Mouse (Mus musculus): ENCODE results near the gene Gadl1. TPM values are rescaled to one million over a fixed set of nuclear protein-coding genes. Genes with fewer than 3 reads are reported as not detected.

The Gadl1 gene
- total and polyA plus RNA-seq, 3 experiments = 0.27 TPM; not detected in 2

- ATAC-seq (ENCODE audit: extremely low read depth, insufficient number of reproducible peaks, low FRiP score, poor library complexity, severe bottlenecking) (no peak), DNase-seq (ENCODE audit: low spot score) (no peak)
- TF ChIP-seq POLR2AphosphoS5 (IDR thresholded peaks at IDR 0.05; ENCODE audit: insufficient replicate concordance, low read depth, low read length) (no peak), GATA2 (IDR thresholded peaks at IDR 0.05; ENCODE audit: borderline replicate concordance, low read depth, low read length) (no peak), CTCF (IDR thresholded peaks at IDR 0.05; ENCODE audit: low read depth, low read length) (no peak), GATA1 (IDR thresholded peaks at IDR 0.05; ENCODE audit: borderline replicate concordance, low read length) (no peak), TAL1 (conservative IDR thresholded peaks at IDR 0.05; ENCODE audit: low read depth, low read length) (no peak)
- Histone ChIP-seq H3K36me3 (replicated peaks) (no peaks in the 10 kb centered on the region), H3K4me3 (ENCODE audit: low read depth, low read length) (no peak overlapping the region), H3K27me3 (ENCODE audit: insufficient read depth, low read length) (no peaks in the 10 kb centered on the region), H3K4me1 (ENCODE audit: insufficient read depth, low read depth, low read length) (no peaks in the 10 kb centered on the region), H3K9me3 (replicated peaks) (peaks cover 78% of the 10 kb centered on the region)
These were observed 14.8 kb downstream of the Gadl1 start for GRCm38 (mm10) chr9:115924094-115924493.

- ATAC-seq (ENCODE audit: extremely low read depth, insufficient number of reproducible peaks, low FRiP score, poor library complexity, severe bottlenecking) = no peak
- TF ChIP-seq GATA1 (IDR thresholded peaks at IDR 0.05; ENCODE audit: borderline replicate concordance, low read length) = no peak
- no peak for TF ChIP-seq TAL1 (conservative IDR thresholded peaks at IDR 0.05; ENCODE audit: low read depth, low read length)
- no peak for TF ChIP-seq POLR2AphosphoS5 (IDR thresholded peaks at IDR 0.05; ENCODE audit: insufficient replicate concordance, low read depth, low read length)
- TF ChIP-seq GATA2 (IDR thresholded peaks at IDR 0.05; ENCODE audit: borderline replicate concordance, low read depth, low read length) = no peak
- no peak for TF ChIP-seq CTCF (IDR thresholded peaks at IDR 0.05; ENCODE audit: low read depth, low read length)
- H3K27me3 ChIP-seq (ENCODE audit: insufficient read depth, low read length) = no peaks in the 10 kb centered on the region
- DNase-seq (ENCODE audit: low spot score) = no peak
- no peaks in the 10 kb centered on the region for H3K4me1 ChIP-seq (ENCODE audit: insufficient read depth, low read depth, low read length)
- no peaks in the 10 kb centered on the region for H3K36me3 ChIP-seq (replicated peaks)
- no peak overlapping the region for H3K4me3 ChIP-seq (ENCODE audit: low read depth, low read length)
- H3K9me3 ChIP-seq (replicated peaks) = peaks cover 68% of the 10 kb centered on the region
These were observed 22.5 kb downstream of the Gadl1 start for GRCm38 (mm10) chr9:115931803-115932202.

- ATAC-seq (ENCODE audit: extremely low read depth, insufficient number of reproducible peaks, low FRiP score, poor library complexity, severe bottlenecking) = no peak
- no peaks in the 10 kb centered on the region for H3K36me3 ChIP-seq (replicated peaks)
- H3K4me1 ChIP-seq (ENCODE audit: insufficient read depth, low read depth, low read length) = no peaks in the 10 kb centered on the region
- peaks cover 66% of the 10 kb centered on the region for H3K9me3 ChIP-seq (replicated peaks)
- no peak overlapping the region for H3K4me3 ChIP-seq (ENCODE audit: low read depth, low read length)
- TF ChIP-seq GATA1 (IDR thresholded peaks at IDR 0.05; ENCODE audit: borderline replicate concordance, low read length) = no peak
- no peak for TF ChIP-seq TAL1 (conservative IDR thresholded peaks at IDR 0.05; ENCODE audit: low read depth, low read length)
- TF ChIP-seq GATA2 (IDR thresholded peaks at IDR 0.05; ENCODE audit: borderline replicate concordance, low read depth, low read length) = no peak
- no peak for TF ChIP-seq CTCF (IDR thresholded peaks at IDR 0.05; ENCODE audit: low read depth, low read length)
- no peak for TF ChIP-seq POLR2AphosphoS5 (IDR thresholded peaks at IDR 0.05; ENCODE audit: insufficient replicate concordance, low read depth, low read length)
- no peak for DNase-seq (ENCODE audit: low spot score)
- H3K27me3 ChIP-seq (ENCODE audit: insufficient read depth, low read length) = no peaks in the 10 kb centered on the region
These were observed 23.5 kb downstream of the Gadl1 start for GRCm38 (mm10) chr9:115932741-115933140.

GRCm38 (mm10) chr9:115933243-115933964 lies 24.1 kb downstream of the Gadl1 start:
- TF ChIP-seq POLR2AphosphoS5 (IDR thresholded peaks at IDR 0.05; ENCODE audit: insufficient replicate concordance, low read depth, low read length) = no peak
- no peak for TF ChIP-seq GATA1 (IDR thresholded peaks at IDR 0.05; ENCODE audit: borderline replicate concordance, low read length)
- TF ChIP-seq CTCF (IDR thresholded peaks at IDR 0.05; ENCODE audit: low read depth, low read length) = no peak
- TF ChIP-seq TAL1 (conservative IDR thresholded peaks at IDR 0.05; ENCODE audit: low read depth, low read length) = no peak
- TF ChIP-seq GATA2 (IDR thresholded peaks at IDR 0.05; ENCODE audit: borderline replicate concordance, low read depth, low read length) = no peak
- H3K9me3 ChIP-seq (replicated peaks) = peaks cover 66% of the 10 kb centered on the region
- H3K27me3 ChIP-seq (ENCODE audit: insufficient read depth, low read length) = no peaks in the 10 kb centered on the region
- no peaks in the 10 kb centered on the region for H3K4me1 ChIP-seq (ENCODE audit: insufficient read depth, low read depth, low read length)
- H3K4me3 ChIP-seq (ENCODE audit: low read depth, low read length) = no peak overlapping the region
- no peaks in the 10 kb centered on the region for H3K36me3 ChIP-seq (replicated peaks)
- DNase-seq (ENCODE audit: low spot score) (no peak), ATAC-seq (ENCODE audit: extremely low read depth, insufficient number of reproducible peaks, low FRiP score, poor library complexity, severe bottlenecking) (no peak)

- ATAC-seq (ENCODE audit: extremely low read depth, insufficient number of reproducible peaks, low FRiP score, poor library complexity, severe bottlenecking) (no peak), DNase-seq (ENCODE audit: low spot score) (no peak)
These were observed 25.0 kb downstream of the Gadl1 start for GRCm38 (mm10) chr9:115934288-115934687.

GRCm38 (mm10) chr9:115936350-115936749 lies 27.1 kb downstream of the Gadl1 start:
- DNase-seq (ENCODE audit: low spot score) = no peak
- ATAC-seq (ENCODE audit: extremely low read depth, insufficient number of reproducible peaks, low FRiP score, poor library complexity, severe bottlenecking) = no peak

More at GRCm38 (mm10) chr9:115934288-115934687, 25.0 kb downstream of the Gadl1 start:
- Histone ChIP-seq H3K4me3 (ENCODE audit: low read depth, low read length) (no peak overlapping the region), H3K9me3 (replicated peaks) (peaks cover 61% of the 10 kb centered on the region), H3K36me3 (replicated peaks) (no peaks in the 10 kb centered on the region), H3K4me1 (ENCODE audit: insufficient read depth, low read depth, low read length) (no peaks in the 10 kb centered on the region), H3K27me3 (ENCODE audit: insufficient read depth, low read length) (no peaks in the 10 kb centered on the region)
- TF ChIP-seq GATA1 (IDR thresholded peaks at IDR 0.05; ENCODE audit: borderline replicate concordance, low read length) (no peak), TAL1 (conservative IDR thresholded peaks at IDR 0.05; ENCODE audit: low read depth, low read length) (no peak), GATA2 (IDR thresholded peaks at IDR 0.05; ENCODE audit: borderline replicate concordance, low read depth, low read length) (no peak), POLR2AphosphoS5 (IDR thresholded peaks at IDR 0.05; ENCODE audit: insufficient replicate concordance, low read depth, low read length) (no peak)

More at GRCm38 (mm10) chr9:115936350-115936749, 27.1 kb downstream of the Gadl1 start:
- TF ChIP-seq TAL1 (conservative IDR thresholded peaks at IDR 0.05; ENCODE audit: low read depth, low read length) (no peak), GATA2 (IDR thresholded peaks at IDR 0.05; ENCODE audit: borderline replicate concordance, low read depth, low read length) (no peak), GATA1 (IDR thresholded peaks at IDR 0.05; ENCODE audit: borderline replicate concordance, low read length) (no peak), POLR2AphosphoS5 (IDR thresholded peaks at IDR 0.05; ENCODE audit: insufficient replicate concordance, low read depth, low read length) (no peak), CTCF (IDR thresholded peaks at IDR 0.05; ENCODE audit: low read depth, low read length) (no peak)
- H3K9me3 ChIP-seq (replicated peaks) = peaks cover 66% of the 10 kb centered on the region
- no peaks in the 10 kb centered on the region for H3K27me3 ChIP-seq (ENCODE audit: insufficient read depth, low read length)
- H3K4me3 ChIP-seq (ENCODE audit: low read depth, low read length) = no peak overlapping the region
- no peaks in the 10 kb centered on the region for H3K4me1 ChIP-seq (ENCODE audit: insufficient read depth, low read depth, low read length)
- H3K36me3 ChIP-seq (replicated peaks) = no peaks in the 10 kb centered on the region

Data from G1E (cell line).